Mouse (Mus musculus): Measurements from ENCODE around the gene Uap1. TPM values are rescaled to one million over a fixed set of nuclear protein-coding genes. Genes with fewer than 3 reads are reported as not detected.
"Not testable (repeated sequence)": the region's sequence is repeated elsewhere in the genome, so short reads cannot be mapped to it uniquely, and the experiment has no call there.

Uap1 gene
- total RNA-seq, 4 experiments from 2014 or later, result 55.4 to 72.9 (median 60.0) TPM

GRCm38 (mm10) chr1:170112261-170112660, 62.5 kb downstream of the Uap1 start:
- DNase-seq (ENCODE audit: low spot score in 2 of 2), result no peak

- no peak for DNase-seq (ENCODE audit: low spot score in 2 of 2)
Observed at GRCm38 (mm10) chr1:170111651-170112226, 63.0 kb downstream of the Uap1 start.

GRCm38 (mm10) chr1:170110516-170111332, 64.0 kb downstream of the Uap1 start, which contains the start of gene Ddr2:
Gene Ddr2 (minus strand): TSS chr1:170110762.
- no peak for DNase-seq (ENCODE audit: low spot score in 2 of 2)

GRCm38 (mm10) chr1:170109776-170110515, 64.8 kb downstream of the Uap1 start:
- no peak for DNase-seq (ENCODE audit: low spot score in 2 of 2)

- DNase-seq (ENCODE audit: low spot score in 2 of 2), result not testable (repeated sequence)
Observed at GRCm38 (mm10) chr1:170102814-170103213, 71.9 kb downstream of the Uap1 start.

Other genes starting within 250 kb of the Uap1 start
- gene Ccdc190, start 246.3 kb downstream of the Uap1 start, total RNA-seq (2022), result 10 to 100 TPM; 17.1 to 20.5 (median 18.0) TPM
- gene Hsd17b7, start 205.7 kb downstream of the Uap1 start, total RNA-seq (2022), result 10 to 100 TPM; 15.9 to 19.6 (median 19.0) TPM
- 1 to 10 TPM; 5.4 to 8.3 (median 6.5) TPM for gene Ddr2, start 64.2 kb downstream of the Uap1 start, total RNA-seq (2022)
- gene Uhmk1, start 40.4 kb upstream of the Uap1 start, total RNA-seq (2022), result 100 to 1,000 TPM; 129 to 147 (median 140) TPM
- not detected for gene Sh2d1b2, start 57.8 kb upstream of the Uap1 start, total RNA-seq (2022)
- under 1 TPM in 2 of 4 experiments, not detected in 2; 0.15 to 0.23 TPM for gene Sh2d1b1, start 102.4 kb upstream of the Uap1 start, total RNA-seq (2022)
- gene Gm7694, start 131.4 kb upstream of the Uap1 start, total RNA-seq (2022), result 1 to 10 TPM; 2.2 to 3.3 (median 3.0) TPM
- not detected for gene Spata46, start 133.8 kb upstream of the Uap1 start, total RNA-seq (2022)

Measured in left cerebral cortex, adult 8-10 months (tissue).